Mouse (Mus musculus) hindbrain, embryonic 10.5 days (tissue): ENCODE data around the gene Klhdc8b. TPM values are rescaled to one million over a fixed set of nuclear protein-coding genes. Genes with fewer than 3 reads are reported as not detected.

Experiments
- DNase-seq: peaks from one replicate; pipeline ENCODE4 v3.0.0-alpha.2; 2017; ENCODE audit warnings: low spot score
- H3K27ac ChIP-seq: fragments of 300-500 bp; sonication (generic); 2 replicates; pipeline ENCODE4 v1.5.1; 2016; ENCODE audit warnings: mild to moderate bottlenecking, moderate library complexity
- H3K27me3 ChIP-seq: fragments of 300-500 bp; sonication (generic); 2 replicates; pipeline ENCODE4 v1.6.1; 2016; ENCODE audit warnings: mild to moderate bottlenecking; ENCODE audit not compliant: poor library complexity, insufficient read depth, severe bottlenecking
- H3K36me3 ChIP-seq: fragments of 300-500 bp; sonication (generic); 2 replicates; pipeline ENCODE4 v1.6.1; 2016; ENCODE audit warnings: mild to moderate bottlenecking, moderate library complexity
- H3K4me1 ChIP-seq: fragments of 300-500 bp; sonication (generic); replicated peaks from 2 replicates; pipeline ENCODE4 v1.6.1; 2016; ENCODE audit warnings: mild to moderate bottlenecking
- H3K4me3 ChIP-seq: fragments of 300-500 bp; sonication (generic); 2 replicates; pipeline ENCODE4 v1.5.1; 2016; ENCODE audit warnings: mild to moderate bottlenecking, moderate library complexity
- H3K9me3 ChIP-seq: fragments of 300-500 bp; sonication (generic); 2 replicates; pipeline ENCODE4 v1.6.1; 2016; ENCODE audit warnings: mild to moderate bottlenecking, moderate library complexity
- WGBS: fragments of 180-500 bp; shearing (Covaris S2); methylation state at CpG from one replicate; pipeline ENCODE4 v1.1.7; 2016; 5-methylcytosine and 5-hydroxymethylcytosine counted together
- polyA plus RNA-seq: library from polyadenylated mRNA; unstranded; fragments of >200 nt; fragmentation: Nextera tagmentation; extraction: Ambion mirVana; gene quantifications from 2 replicates; pipeline ENCODE4 v1.2.1, GENCODE M21; 2016

The Klhdc8b gene
- polyA plus RNA-seq, 1 experiment from 2014 or later: 41.3 TPM

GRCm38 (mm10) chr9:108478638-108479156, 17.3 kb upstream of the Klhdc8b start:
- WGBS: 1% methylated on average over 20 of the region's 20 CpGs
- Histone ChIP-seq H3K4me1 (peaks cover 35% of the 10 kb centered on the region), H3K36me3 (peaks cover 26% of the 10 kb centered on the region), H3K27ac (peak overlapping the region; percentile 87), H3K27me3 (no peaks in the 10 kb centered on the region), H3K9me3 (no peaks in the 10 kb centered on the region), H3K4me3 (peak overlapping the region; percentile 56)
- peak; percentile 89 for DNase-seq

- H3K27me3 ChIP-seq: no peaks in the 10 kb centered on the region
- no peak for DNase-seq
- H3K4me3 ChIP-seq: no peak overlapping the region
- H3K4me1 ChIP-seq: peaks cover 16% of the 10 kb centered on the region
- H3K36me3 ChIP-seq: no peaks in the 10 kb centered on the region
- 73% methylated on average over 1 of the region's 1 CpGs for WGBS
- no peaks in the 10 kb centered on the region for H3K9me3 ChIP-seq
- no peak overlapping the region for H3K27ac ChIP-seq
Measured at GRCm38 (mm10) chr9:108474528-108474927, 13.1 kb upstream of the Klhdc8b start.

- H3K27me3 ChIP-seq: no peaks in the 10 kb centered on the region
- 80% methylated on average over 4 of the region's 4 CpGs for WGBS
- H3K9me3 ChIP-seq: no peaks in the 10 kb centered on the region
- DNase-seq: no peak
- no peak overlapping the region for H3K27ac ChIP-seq
- H3K4me3 ChIP-seq: no peak overlapping the region
- no peaks in the 10 kb centered on the region for H3K4me1 ChIP-seq
- peaks cover 28% of the 10 kb centered on the region for H3K36me3 ChIP-seq
Measured at GRCm38 (mm10) chr9:108469845-108470244, 8.5 kb upstream of the Klhdc8b start.

- Histone ChIP-seq H3K4me1 (no peaks in the 10 kb centered on the region), H3K27ac (no peak overlapping the region), H3K4me3 (no peak overlapping the region), H3K27me3 (no peaks in the 10 kb centered on the region), H3K36me3 (peaks cover 32% of the 10 kb centered on the region), H3K9me3 (no peaks in the 10 kb centered on the region)
- DNase-seq: no peak
- WGBS: 83% methylated on average over 5 of the region's 5 CpGs
Measured at GRCm38 (mm10) chr9:108469430-108469829, 8.0 kb upstream of the Klhdc8b start.

DNA sequence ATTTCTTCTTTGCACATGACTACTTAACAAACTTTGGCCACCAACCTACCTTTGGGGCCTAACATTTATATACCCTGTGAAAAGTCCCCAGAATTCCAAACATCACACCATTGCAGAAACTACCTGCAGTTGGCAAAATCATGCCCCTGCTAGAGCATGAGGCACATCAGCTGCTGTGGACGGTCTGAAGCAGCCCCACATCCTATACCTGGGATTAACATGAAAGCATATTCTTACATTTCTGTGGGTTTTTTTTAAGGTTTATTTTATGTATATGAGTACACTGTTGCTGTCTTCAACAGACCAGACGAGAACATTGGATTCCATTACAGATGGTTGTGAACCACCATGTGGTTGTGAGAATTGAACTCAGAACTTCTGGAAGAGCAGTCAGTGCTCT, 4.8 kb upstream of the Klhdc8b start:
- 90% methylated on average over 2 of the region's 2 CpGs for WGBS
- no peak for DNase-seq

DNA sequence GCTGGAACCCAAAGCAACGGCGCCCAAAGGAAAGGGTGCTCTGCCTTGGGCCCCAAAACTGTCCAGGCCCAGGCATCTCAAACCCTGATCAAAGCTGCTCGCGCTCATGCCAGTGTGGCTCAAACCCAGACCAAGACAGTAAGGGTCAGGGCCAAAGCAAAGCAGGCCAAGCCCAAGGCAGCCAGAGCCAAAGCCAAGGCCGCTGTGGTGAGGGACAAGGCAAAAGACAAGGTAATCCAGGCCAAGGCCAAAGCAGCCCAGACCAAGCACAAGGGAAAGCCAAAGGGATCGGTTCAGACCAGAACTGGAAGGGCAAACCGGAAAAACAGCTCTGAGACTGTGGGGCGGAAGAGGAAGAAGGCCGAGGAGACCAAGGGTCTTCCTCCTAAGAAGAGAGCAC, 2.3 kb upstream of the Klhdc8b start:
- peaks cover 21% of the 10 kb centered on the region for H3K4me1 ChIP-seq
- H3K36me3 ChIP-seq: peaks cover 58% of the 10 kb centered on the region
- no peak overlapping the region for H3K27ac ChIP-seq
- peaks cover 6% of the 10 kb centered on the region; the same call in 1 of the 2 replicates for H3K27me3 ChIP-seq
- H3K4me3 ChIP-seq: no peak overlapping the region
- no peak for DNase-seq
- no peaks in the 10 kb centered on the region for H3K9me3 ChIP-seq
- WGBS: 93% methylated on average over 9 of the region's 9 CpGs

More for the DNA sequence above, 4.8 kb upstream of the Klhdc8b start:
- peaks cover 58% of the 10 kb centered on the region for H3K36me3 ChIP-seq
- no peak overlapping the region for H3K27ac ChIP-seq
- H3K4me3 ChIP-seq: no peak overlapping the region
- H3K27me3 ChIP-seq: no peaks in the 10 kb centered on the region
- no peaks in the 10 kb centered on the region for H3K9me3 ChIP-seq
- peaks cover 12% of the 10 kb centered on the region for H3K4me1 ChIP-seq

GRCm38 (mm10) chr9:108462192-108462591, 811 bp upstream of the Klhdc8b start:
- peaks cover 6% of the 10 kb centered on the region; the same call in 1 of the 2 replicates for H3K27me3 ChIP-seq
- H3K4me1 ChIP-seq: peaks cover 21% of the 10 kb centered on the region
- no peaks in the 10 kb centered on the region for H3K9me3 ChIP-seq
- H3K4me3 ChIP-seq: no peak overlapping the region
- WGBS: 93% methylated on average over 10 of the region's 10 CpGs
- DNase-seq: no peak
- no peak overlapping the region for H3K27ac ChIP-seq
- H3K36me3 ChIP-seq: peaks cover 53% of the 10 kb centered on the region

DNA sequence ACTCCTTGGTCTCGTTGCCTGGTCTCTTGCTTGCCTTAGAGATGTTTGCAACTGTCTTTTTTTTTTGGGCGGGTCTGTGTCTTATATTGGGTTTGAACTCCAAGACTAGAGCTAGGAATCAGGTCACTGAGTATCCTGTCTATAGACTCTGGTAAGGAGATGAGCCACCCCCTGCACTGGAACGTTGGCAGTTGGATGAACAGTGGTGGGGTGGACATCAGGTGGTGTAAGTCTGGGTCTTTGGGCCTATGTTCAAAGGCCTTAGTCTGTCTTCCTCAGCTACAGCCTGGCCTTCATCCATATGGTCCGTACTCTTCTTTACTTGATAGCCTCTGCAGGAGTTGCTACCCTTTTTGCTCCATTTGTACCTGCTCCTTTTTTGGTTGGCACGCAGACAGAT, 294 bp upstream of the Klhdc8b start:
- peaks cover 48% of the 10 kb centered on the region for H3K36me3 ChIP-seq
- H3K4me3 ChIP-seq: peak overlapping the region; percentile 98
- H3K27me3 ChIP-seq: peaks cover 6% of the 10 kb centered on the region; the same call in 1 of the 2 replicates
- H3K4me1 ChIP-seq: peaks cover 21% of the 10 kb centered on the region
- no peaks in the 10 kb centered on the region for H3K9me3 ChIP-seq
- no peak for DNase-seq
- H3K27ac ChIP-seq: peak overlapping the region; percentile 96
- 90% methylated on average over 5 of the region's 5 CpGs for WGBS

GRCm38 (mm10) chr9:108460319-108461178, 832 bp downstream of the Klhdc8b start, which contains the start of gene Ccdc71:
TSS of gene Ccdc71 (plus strand) at chr9:108460527.
- peaks cover 37% of the 10 kb centered on the region for H3K36me3 ChIP-seq
- DNase-seq: peak; percentile 87
- 1% methylated on average over 52 of the region's 52 CpGs for WGBS
- peak within 1 kb of the TSS; percentile 96 for H3K27ac ChIP-seq
- peak within 1 kb of the TSS; percentile 98 for H3K4me3 ChIP-seq
- H3K4me1 ChIP-seq: peaks cover 21% of the 10 kb centered on the region
- H3K27me3 ChIP-seq: peaks cover 6% of the 10 kb centered on the region; the same call in 1 of the 2 replicates
- no peaks in the 10 kb centered on the region for H3K9me3 ChIP-seq

DNA sequence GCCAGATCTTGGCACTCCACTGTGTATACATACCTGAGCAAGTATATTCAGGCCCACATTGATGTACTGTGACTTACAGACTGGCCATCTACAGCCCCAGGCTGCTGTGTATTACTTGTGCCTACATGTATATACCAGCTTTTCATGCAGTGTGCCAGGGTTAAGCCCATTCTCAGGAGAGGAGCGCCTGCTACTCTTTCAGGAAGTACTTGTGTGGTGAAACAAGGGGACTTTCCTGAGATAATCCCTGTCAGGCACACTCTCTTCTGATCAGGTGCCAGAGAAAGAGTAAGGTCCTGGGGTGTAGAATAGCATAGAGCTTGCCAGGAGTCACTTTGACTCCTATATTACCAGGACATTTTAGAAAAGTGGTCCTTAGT, 1.5 kb downstream of the Klhdc8b start:
- Histone ChIP-seq H3K4me3 (peak overlapping the region; percentile 98), H3K36me3 (peaks cover 31% of the 10 kb centered on the region), H3K4me1 (peaks cover 21% of the 10 kb centered on the region), H3K27me3 (peaks cover 6% of the 10 kb centered on the region; the same call in 1 of the 2 replicates), H3K27ac (peak overlapping the region; percentile 96), H3K9me3 (no peaks in the 10 kb centered on the region)
- 90% methylated on average over 1 of the region's 1 CpGs for WGBS
- no peak for DNase-seq

GRCm38 (mm10) chr9:108456953-108457352, 4.4 kb downstream of the Klhdc8b start:
- peaks cover 7% of the 10 kb centered on the region; the same call in 1 of the 2 replicates for H3K27me3 ChIP-seq
- H3K27ac ChIP-seq: no peak overlapping the region
- 87% methylated on average over 10 of the region's 10 CpGs for WGBS
- H3K36me3 ChIP-seq: 0 out of 2 replicates have a peak, but pooled peaks cover under 1% of the 10 kb centered on the region
- no peak overlapping the region for H3K4me3 ChIP-seq
- H3K4me1 ChIP-seq: peaks cover 30% of the 10 kb centered on the region
- no peak for DNase-seq
- H3K9me3 ChIP-seq: no peaks in the 10 kb centered on the region

DNA sequence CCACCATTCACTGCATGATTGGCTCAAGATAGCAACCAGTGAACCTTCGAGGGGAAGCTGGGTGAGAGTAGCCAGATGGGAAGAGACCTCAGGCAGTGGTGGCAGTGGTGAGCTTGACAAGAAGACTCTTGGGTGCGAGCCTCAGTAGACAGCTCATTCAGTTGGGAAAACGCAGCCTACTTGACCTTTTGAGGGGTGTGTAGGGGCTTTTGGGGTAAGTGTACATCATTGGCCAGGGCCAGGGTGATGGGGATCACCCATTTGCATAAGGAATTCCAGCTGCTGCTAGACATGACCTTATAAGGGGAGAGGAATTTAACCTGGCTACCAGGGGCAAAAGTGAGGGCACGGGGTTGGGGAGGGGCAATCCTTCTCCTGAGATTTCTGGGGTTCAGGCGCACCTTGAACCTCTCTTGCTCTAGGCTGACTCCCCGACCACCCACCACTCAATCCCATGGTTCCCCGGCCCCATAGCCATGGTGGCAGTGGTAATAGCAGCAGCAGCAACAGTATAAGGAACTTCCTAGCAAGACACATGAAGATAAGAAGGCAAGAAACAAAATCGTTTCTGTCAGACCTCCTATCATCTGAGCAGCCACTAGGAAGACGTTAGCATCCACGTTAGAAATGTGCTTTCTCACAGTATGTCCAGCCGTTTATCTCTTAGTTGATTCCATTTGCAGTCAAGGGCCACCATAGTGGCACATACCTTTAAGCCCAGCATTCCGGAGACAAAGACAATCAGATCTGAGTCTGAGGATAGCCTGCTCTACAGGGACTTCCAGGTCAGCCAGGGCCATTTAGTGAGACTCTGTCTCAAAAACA, 5.4 kb downstream of the Klhdc8b start:
- Histone ChIP-seq H3K27ac (no peak overlapping the region), H3K9me3 (no peaks in the 10 kb centered on the region), H3K36me3 (no peaks in the 10 kb centered on the region), H3K27me3 (peaks cover 17% of the 10 kb centered on the region), H3K4me3 (no peak overlapping the region), H3K4me1 (peaks cover 30% of the 10 kb centered on the region)
- DNase-seq: no peak
- WGBS: 76% methylated on average over 12 of the region's 12 CpGs
